Mouse (Mus musculus) lung, postnatal 0 days (tissue): ENCODE results near the gene St3gal2.

Experiments
- CTCF ChIP-seq: IDR thresholded peaks from 2 replicates; pipeline ENCODE4 v1.5.1; 2016; ENCODE audit warnings: antibody characterized with exemption, mild to moderate bottlenecking
- EP300 ChIP-seq: IDR thresholded peaks from 2 replicates; pipeline ENCODE4 v1.6.1; 2016; ENCODE audit warnings: antibody characterized with exemption, mild to moderate bottlenecking, control low read depth

DNA sequence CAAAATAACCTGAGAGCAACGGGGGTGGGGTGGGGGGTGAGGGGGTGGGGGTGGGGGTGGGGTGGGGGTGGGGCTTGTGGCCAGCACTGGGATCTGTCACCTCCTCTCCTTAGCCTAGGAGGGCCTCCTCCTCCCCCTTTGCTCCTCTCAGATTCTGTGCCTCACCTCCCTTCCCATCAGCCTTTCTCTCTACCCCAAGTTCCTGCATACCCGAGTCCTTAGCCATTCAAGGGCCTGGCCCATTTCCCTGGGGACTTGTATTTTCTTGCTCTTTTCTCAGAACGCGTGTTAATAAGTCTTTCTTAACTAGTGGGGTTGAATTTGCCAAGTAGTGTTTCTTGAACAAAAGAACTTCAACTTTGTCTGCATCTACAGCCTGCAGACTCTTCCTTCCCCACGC lies 7.0 kb downstream of the St3gal2 start:
- no peak for TF ChIP-seq CTCF
- TF ChIP-seq EP300, result no peak
